Mouse (Mus musculus): Measurements from ENCODE around the gene Speer4f1. TPM values are rescaled to one million over a fixed set of nuclear protein-coding genes. Genes with fewer than 3 reads are reported as not detected.
"Not testable (repeated sequence)": the region's sequence is repeated elsewhere in the genome, so short reads cannot be mapped to it uniquely, and the experiment has no call there.

Speer4f1 gene
- polyA plus RNA-seq, 1 experiment from 2014 or later = not detected

DNA sequence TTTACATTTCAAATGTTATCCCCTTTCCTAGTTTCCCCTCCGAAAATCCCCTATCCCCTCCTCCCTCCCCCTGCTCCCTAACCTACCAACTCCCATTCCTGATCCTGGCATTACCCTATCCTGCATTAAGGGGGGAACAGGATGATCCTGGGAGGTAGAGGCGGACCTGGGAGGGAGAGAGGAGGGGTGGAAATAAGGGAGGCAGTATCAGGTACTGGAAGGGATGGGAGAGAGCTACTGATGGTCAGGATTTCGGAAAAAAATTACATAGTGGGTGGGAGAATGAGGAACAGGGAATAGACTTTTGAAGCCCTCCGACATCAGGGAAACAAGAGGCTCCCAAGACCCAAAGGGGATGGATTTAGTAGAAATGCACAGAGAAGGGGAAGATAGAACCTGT is 7.8 kb upstream of the Speer4f1 start:
- not testable (repeated sequence) for H3K4me3 ChIP-seq (ENCODE audit: low read depth, low read length); H3K4me2 ChIP-seq (ENCODE audit: low read depth, low read length); H3K4me1 ChIP-seq (ENCODE audit: control insufficient read depth, insufficient read depth, low read length); H3K9me3 ChIP-seq (replicated peaks; ENCODE audit: control insufficient read depth, low read length); H3K27ac ChIP-seq (replicated peaks; ENCODE audit: low read depth, low read length); DNase-seq (ENCODE audit: low spot score); H3K9ac ChIP-seq (replicated peaks; ENCODE audit: low read length); ATAC-seq (replicated peaks; ENCODE audit: insufficient number of reproducible peaks, low FRiP score, low TSS enrichment, low read depth); H3K27me3 ChIP-seq (ENCODE audit: control insufficient read depth, insufficient read depth, low read length); H3K36me3 ChIP-seq (replicated peaks; ENCODE audit: control insufficient read depth, insufficient read depth, low read depth, low read length)
- WGBS = 65% methylated on average over 4 of the region's 4 CpGs

DNA sequence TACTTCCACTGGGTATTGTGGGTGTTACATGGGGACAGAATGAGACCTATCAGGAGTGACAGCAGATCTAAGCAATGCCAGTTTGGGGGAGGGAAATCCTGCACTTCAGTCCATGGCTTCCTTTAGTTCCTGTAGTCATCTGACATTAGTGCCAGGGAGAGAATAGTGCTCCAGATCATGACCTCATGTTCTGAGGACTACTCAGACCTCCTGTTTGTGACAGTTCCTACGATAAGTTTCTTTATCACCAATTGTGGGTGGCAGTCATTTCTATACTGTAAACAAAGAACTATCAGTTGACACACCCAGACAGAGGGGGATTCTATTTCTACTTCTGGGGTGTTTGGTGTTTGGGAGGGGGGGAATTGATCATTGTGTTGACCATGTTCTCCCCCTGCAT is 578 bp downstream of the Speer4f1 start:
- Histone ChIP-seq H3K9me3 (replicated peaks; ENCODE audit: control insufficient read depth, low read length) (no peaks in the 10 kb centered on the region), H3K4me1 (ENCODE audit: control insufficient read depth, insufficient read depth, low read length) (no peaks in the 10 kb centered on the region), H3K9ac (replicated peaks; ENCODE audit: low read length) (no peak overlapping the region), H3K27me3 (ENCODE audit: control insufficient read depth, insufficient read depth, low read length) (no peaks in the 10 kb centered on the region), H3K4me3 (ENCODE audit: low read depth, low read length) (no peak overlapping the region), H3K4me2 (ENCODE audit: low read depth, low read length) (no peak overlapping the region), H3K27ac (replicated peaks; ENCODE audit: low read depth, low read length) (no peak overlapping the region), H3K36me3 (replicated peaks; ENCODE audit: control insufficient read depth, insufficient read depth, low read depth, low read length) (no peaks in the 10 kb centered on the region)
- no peak for ATAC-seq (replicated peaks; ENCODE audit: insufficient number of reproducible peaks, low FRiP score, low TSS enrichment, low read depth)
- WGBS = 81% methylated on average over 1 of the region's 1 CpGs
- no peak for DNase-seq (ENCODE audit: low spot score)

DNA sequence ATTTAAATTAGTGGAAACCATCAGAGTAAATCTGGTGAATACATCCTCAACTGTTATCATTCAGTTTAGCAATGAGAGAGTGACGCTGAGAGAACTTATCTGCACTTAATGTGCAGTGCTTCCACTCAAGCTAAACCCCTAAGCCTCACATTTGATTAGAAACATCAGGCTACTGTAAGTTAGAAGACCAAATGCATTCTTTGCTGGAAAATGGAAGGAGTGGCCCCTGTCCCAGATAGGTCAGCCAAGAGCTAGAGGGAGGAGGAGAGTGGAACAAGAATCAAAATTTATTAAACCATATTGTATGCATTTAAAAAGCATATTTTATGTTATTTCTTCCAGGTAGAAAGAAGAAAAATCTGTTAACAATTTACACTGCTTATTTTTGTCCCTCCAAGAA is 14.0 kb downstream of the Speer4f1 start:
- DNase-seq (ENCODE audit: low spot score) (no peak), ATAC-seq (replicated peaks; ENCODE audit: insufficient number of reproducible peaks, low FRiP score, low TSS enrichment, low read depth) (no peak)
- 62% methylated on average over 1 of the region's 1 CpGs for WGBS

DNA sequence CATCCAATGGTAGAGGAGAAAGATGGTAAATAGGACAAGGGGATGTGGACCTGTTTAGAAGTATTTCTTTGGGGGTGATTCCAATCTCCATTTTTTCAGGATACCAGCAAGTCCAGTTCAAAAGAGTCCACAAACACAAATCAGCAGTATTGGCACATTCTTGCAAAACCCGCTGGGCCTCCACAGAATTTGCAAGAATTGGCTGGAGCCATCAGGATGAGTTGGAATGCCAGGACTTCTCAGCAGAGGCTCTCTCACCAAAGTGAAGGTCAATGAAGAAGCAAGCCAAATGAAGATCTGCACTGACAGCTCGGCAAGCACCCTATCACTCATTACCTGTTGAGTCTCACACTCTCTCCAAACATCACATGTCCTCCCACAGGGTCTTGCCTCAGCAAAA is 19.7 kb downstream of the Speer4f1 start:
- no peak overlapping the region for H3K4me2 ChIP-seq (ENCODE audit: low read depth, low read length)
- H3K4me3 ChIP-seq (ENCODE audit: low read depth, low read length) = no peak overlapping the region
- H3K36me3 ChIP-seq (replicated peaks; ENCODE audit: control insufficient read depth, insufficient read depth, low read depth, low read length) = no peaks in the 10 kb centered on the region
- H3K27ac ChIP-seq (replicated peaks; ENCODE audit: low read depth, low read length) = no peak overlapping the region
- 84% methylated on average over 2 of the region's 2 CpGs for WGBS
- H3K4me1 ChIP-seq (ENCODE audit: control insufficient read depth, insufficient read depth, low read length) = no peaks in the 10 kb centered on the region
- DNase-seq (ENCODE audit: low spot score) (no peak), ATAC-seq (replicated peaks; ENCODE audit: insufficient number of reproducible peaks, low FRiP score, low TSS enrichment, low read depth) (no peak)
- H3K9me3 ChIP-seq (replicated peaks; ENCODE audit: control insufficient read depth, low read length) = no peaks in the 10 kb centered on the region
- no peaks in the 10 kb centered on the region for H3K27me3 ChIP-seq (ENCODE audit: control insufficient read depth, insufficient read depth, low read length)
- H3K9ac ChIP-seq (replicated peaks; ENCODE audit: low read length) = no peak overlapping the region

More for the DNA sequence above, 14.0 kb downstream of the Speer4f1 start:
- Histone ChIP-seq H3K27ac (replicated peaks; ENCODE audit: low read depth, low read length) (no peak overlapping the region), H3K27me3 (ENCODE audit: control insufficient read depth, insufficient read depth, low read length) (no peaks in the 10 kb centered on the region), H3K9me3 (replicated peaks; ENCODE audit: control insufficient read depth, low read length) (no peaks in the 10 kb centered on the region), H3K4me1 (ENCODE audit: control insufficient read depth, insufficient read depth, low read length) (no peaks in the 10 kb centered on the region), H3K4me3 (ENCODE audit: low read depth, low read length) (no peak overlapping the region), H3K36me3 (replicated peaks; ENCODE audit: control insufficient read depth, insufficient read depth, low read depth, low read length) (no peaks in the 10 kb centered on the region), H3K9ac (replicated peaks; ENCODE audit: low read length) (no peak overlapping the region), H3K4me2 (ENCODE audit: low read depth, low read length) (no peak overlapping the region)

DNA sequence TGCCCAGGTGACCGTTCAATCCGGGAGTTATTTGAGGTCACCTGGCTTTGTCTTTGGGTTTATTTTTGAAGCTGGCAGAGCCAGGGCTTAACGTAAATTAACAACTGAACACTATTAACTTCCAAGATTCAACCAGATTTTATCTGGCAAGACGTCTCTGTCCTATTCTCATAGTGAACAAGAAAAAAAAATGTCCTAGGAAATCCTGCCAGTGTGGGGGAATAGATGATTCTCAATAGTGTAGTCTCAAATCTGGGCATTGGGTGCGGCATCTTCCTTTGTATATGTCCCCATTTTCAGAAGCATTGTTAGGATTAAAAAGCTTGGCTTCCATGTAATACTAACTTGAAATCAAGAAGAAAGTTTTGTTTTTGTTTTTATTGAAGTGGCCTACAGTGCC is 20.8 kb downstream of the Speer4f1 start:
- no peaks in the 10 kb centered on the region for H3K4me1 ChIP-seq (ENCODE audit: control insufficient read depth, insufficient read depth, low read length)
- no peaks in the 10 kb centered on the region for H3K27me3 ChIP-seq (ENCODE audit: control insufficient read depth, insufficient read depth, low read length)
- no peaks in the 10 kb centered on the region for H3K9me3 ChIP-seq (replicated peaks; ENCODE audit: control insufficient read depth, low read length)
- H3K4me2 ChIP-seq (ENCODE audit: low read depth, low read length) = no peak overlapping the region
- WGBS = 83% methylated on average over 5 of the region's 5 CpGs
- ATAC-seq (replicated peaks; ENCODE audit: insufficient number of reproducible peaks, low FRiP score, low TSS enrichment, low read depth) (no peak), DNase-seq (ENCODE audit: low spot score) (no peak)
- no peak overlapping the region for H3K9ac ChIP-seq (replicated peaks; ENCODE audit: low read length)
- H3K4me3 ChIP-seq (ENCODE audit: low read depth, low read length) = no peak overlapping the region
- H3K36me3 ChIP-seq (replicated peaks; ENCODE audit: control insufficient read depth, insufficient read depth, low read depth, low read length) = no peaks in the 10 kb centered on the region
- H3K27ac ChIP-seq (replicated peaks; ENCODE audit: low read depth, low read length) = no peak overlapping the region

DNA sequence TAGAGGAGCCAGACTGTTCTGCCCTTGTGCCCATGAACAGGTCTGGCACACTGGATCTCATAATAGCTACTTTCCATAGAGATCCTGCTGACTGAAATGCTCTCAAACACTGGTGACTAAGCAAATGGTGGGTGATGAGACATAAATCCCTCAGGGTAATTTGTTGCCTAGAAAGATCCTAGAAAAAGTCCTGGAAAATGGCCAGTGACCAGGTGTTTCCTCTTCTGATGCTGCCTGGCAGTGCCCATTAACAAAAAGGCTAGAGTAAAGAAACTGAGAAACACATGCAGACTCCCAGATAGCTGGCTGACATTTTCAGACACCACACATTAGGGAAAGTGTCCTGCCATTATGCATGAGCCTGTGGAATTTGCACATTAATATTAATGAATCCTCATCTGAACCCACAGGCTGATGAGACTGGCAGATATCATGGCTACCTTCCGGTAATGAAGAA is 24.0 kb downstream of the Speer4f1 start:
- ATAC-seq (replicated peaks; ENCODE audit: insufficient number of reproducible peaks, low FRiP score, low TSS enrichment, low read depth) = no peak
- H3K4me1 ChIP-seq (ENCODE audit: control insufficient read depth, insufficient read depth, low read length) = no peaks in the 10 kb centered on the region
- H3K27me3 ChIP-seq (ENCODE audit: control insufficient read depth, insufficient read depth, low read length) = no peaks in the 10 kb centered on the region
- no peak overlapping the region for H3K9ac ChIP-seq (replicated peaks; ENCODE audit: low read length)
- H3K27ac ChIP-seq (replicated peaks; ENCODE audit: low read depth, low read length) = no peak overlapping the region
- no peaks in the 10 kb centered on the region for H3K36me3 ChIP-seq (replicated peaks; ENCODE audit: control insufficient read depth, insufficient read depth, low read depth, low read length)
- no peak for DNase-seq (ENCODE audit: low spot score)
- H3K4me3 ChIP-seq (ENCODE audit: low read depth, low read length) = no peak overlapping the region
- no peaks in the 10 kb centered on the region for H3K9me3 ChIP-seq (replicated peaks; ENCODE audit: control insufficient read depth, low read length)
- 91% methylated on average over 1 of the region's 1 CpGs for WGBS
- H3K4me2 ChIP-seq (ENCODE audit: low read depth, low read length) = no peak overlapping the region

DNA sequence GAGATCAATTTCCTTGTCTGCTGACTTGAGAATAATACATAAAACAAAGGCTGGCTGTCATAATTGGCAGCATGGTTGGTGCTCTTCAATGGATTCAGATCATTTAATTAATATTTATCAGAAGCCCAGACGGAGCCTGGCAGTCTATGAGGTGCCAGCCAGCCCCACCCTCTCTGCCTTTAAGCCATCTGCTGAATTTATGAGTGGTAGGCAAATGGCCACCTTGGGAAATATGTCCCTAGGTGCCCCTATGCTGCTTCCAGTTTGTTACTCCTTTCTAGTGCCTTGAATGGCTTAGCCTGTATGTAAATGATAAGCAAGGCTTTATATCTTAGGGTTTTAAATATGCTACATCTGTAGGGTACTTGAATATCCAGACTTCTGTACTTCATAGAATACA is 25.0 kb downstream of the Speer4f1 start:
- Histone ChIP-seq H3K9me3 (replicated peaks; ENCODE audit: control insufficient read depth, low read length) (no peaks in the 10 kb centered on the region), H3K4me1 (ENCODE audit: control insufficient read depth, insufficient read depth, low read length) (no peaks in the 10 kb centered on the region), H3K4me3 (ENCODE audit: low read depth, low read length) (no peak overlapping the region), H3K4me2 (ENCODE audit: low read depth, low read length) (no peak overlapping the region), H3K27me3 (ENCODE audit: control insufficient read depth, insufficient read depth, low read length) (no peaks in the 10 kb centered on the region), H3K9ac (replicated peaks; ENCODE audit: low read length) (no peak overlapping the region), H3K27ac (replicated peaks; ENCODE audit: low read depth, low read length) (no peak overlapping the region), H3K36me3 (replicated peaks; ENCODE audit: control insufficient read depth, insufficient read depth, low read depth, low read length) (no peaks in the 10 kb centered on the region)
- ATAC-seq (replicated peaks; ENCODE audit: insufficient number of reproducible peaks, low FRiP score, low TSS enrichment, low read depth) (no peak), DNase-seq (ENCODE audit: low spot score) (no peak)
- 83% methylated on average over 1 of the region's 1 CpGs for WGBS

DNA sequence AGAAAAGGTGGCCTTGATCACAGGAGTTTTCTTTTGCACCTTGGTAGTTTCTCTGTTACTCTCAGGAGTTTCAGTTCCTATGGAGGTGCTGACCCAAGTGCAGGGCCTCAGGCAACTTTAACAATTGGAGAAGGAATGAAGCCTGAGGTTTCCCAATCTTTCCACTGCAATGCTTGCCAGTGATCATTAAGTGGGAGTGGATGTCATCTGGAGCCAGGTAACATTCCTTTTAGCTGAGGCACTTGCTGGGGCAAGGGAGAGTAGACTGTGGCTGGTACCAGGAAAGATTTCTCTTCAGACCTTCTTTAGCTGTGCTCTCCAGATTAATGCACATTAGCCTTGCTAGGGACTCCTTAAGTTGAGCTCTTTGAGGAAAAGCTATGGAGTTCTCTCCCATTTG is 29.6 kb downstream of the Speer4f1 start:
- no peaks in the 10 kb centered on the region for H3K9me3 ChIP-seq (replicated peaks; ENCODE audit: control insufficient read depth, low read length)
- H3K27me3 ChIP-seq (ENCODE audit: control insufficient read depth, insufficient read depth, low read length) = no peaks in the 10 kb centered on the region
- no peak overlapping the region for H3K4me3 ChIP-seq (ENCODE audit: low read depth, low read length)
- ATAC-seq (replicated peaks; ENCODE audit: insufficient number of reproducible peaks, low FRiP score, low TSS enrichment, low read depth) (no peak), DNase-seq (ENCODE audit: low spot score) (no peak)
- H3K36me3 ChIP-seq (replicated peaks; ENCODE audit: control insufficient read depth, insufficient read depth, low read depth, low read length) = no peaks in the 10 kb centered on the region
- no peak overlapping the region for H3K4me2 ChIP-seq (ENCODE audit: low read depth, low read length)
- no peak overlapping the region for H3K9ac ChIP-seq (replicated peaks; ENCODE audit: low read length)
- no peak overlapping the region for H3K27ac ChIP-seq (replicated peaks; ENCODE audit: low read depth, low read length)
- no peaks in the 10 kb centered on the region for H3K4me1 ChIP-seq (ENCODE audit: control insufficient read depth, insufficient read depth, low read length)

All from embryonic facial prominence, embryonic 11.5 days (tissue).